Mouse (Mus musculus) lung, embryonic 15.5 days (tissue): ENCODE measurements at regions not wholly inside any gene's neighbourhood (a gene's known extent, or its start where the extent isn't known, plus 50 kb on each side); places are given as distances from the start of the nearest gene placed in this dataset.

Experiments used
- ATAC-seq: fragments of 200-750 bp; cut with Nextera tagmentation; 2 replicates; pipeline ENCODE4 v1.8.0; 2017; ENCODE audit warnings: moderate number of reproducible peaks, borderline replicate concordance; ENCODE audit not compliant: low FRiP score, low TSS enrichment; ENCODE audit errors: extremely low read depth
- H3K27ac ChIP-seq: fragments of 300-500 bp; sonication (generic); 2 replicates; pipeline ENCODE4 v1.5.1; 2015; ENCODE audit warnings: moderate library complexity, mild to moderate bottlenecking, inconsistent platforms
- H3K27me3 ChIP-seq: fragments of 300-500 bp; sonication (generic); 2 replicates; pipeline ENCODE4 v1.6.1; 2015; ENCODE audit warnings: inconsistent platforms
- H3K36me3 ChIP-seq: fragments of 300-500 bp; sonication (generic); 2 replicates; pipeline ENCODE4 v1.6.1; 2015; ENCODE audit warnings: inconsistent platforms
- H3K4me1 ChIP-seq: fragments of 300-500 bp; sonication (generic); 2 replicates; pipeline ENCODE4 v1.6.1; 2015; ENCODE audit warnings: inconsistent platforms
- H3K4me2 ChIP-seq: fragments of 300-500 bp; sonication (generic); 2 replicates; pipeline ENCODE4 v1.6.1; 2015; ENCODE audit warnings: inconsistent platforms, mild to moderate bottlenecking, moderate library complexity
- H3K4me3 ChIP-seq: fragments of 300-500 bp; sonication (generic); 2 replicates; pipeline ENCODE4 v1.5.1; 2015; ENCODE audit warnings: mild to moderate bottlenecking, inconsistent platforms
- H3K9ac ChIP-seq: fragments of 300-500 bp; sonication (generic); 2 replicates; pipeline ENCODE4 v1.6.1; 2015; ENCODE audit warnings: inconsistent platforms
- H3K9me3 ChIP-seq: fragments of 300-500 bp; sonication (generic); 2 replicates; pipeline ENCODE4 v1.6.1; 2016; ENCODE audit warnings: inconsistent platforms
- WGBS: fragments of 180-500 bp; shearing (Covaris S2); methylation state at CpG from one replicate; pipeline ENCODE4 v1.1.7; 2015; 5-methylcytosine and 5-hydroxymethylcytosine counted together

DNA sequence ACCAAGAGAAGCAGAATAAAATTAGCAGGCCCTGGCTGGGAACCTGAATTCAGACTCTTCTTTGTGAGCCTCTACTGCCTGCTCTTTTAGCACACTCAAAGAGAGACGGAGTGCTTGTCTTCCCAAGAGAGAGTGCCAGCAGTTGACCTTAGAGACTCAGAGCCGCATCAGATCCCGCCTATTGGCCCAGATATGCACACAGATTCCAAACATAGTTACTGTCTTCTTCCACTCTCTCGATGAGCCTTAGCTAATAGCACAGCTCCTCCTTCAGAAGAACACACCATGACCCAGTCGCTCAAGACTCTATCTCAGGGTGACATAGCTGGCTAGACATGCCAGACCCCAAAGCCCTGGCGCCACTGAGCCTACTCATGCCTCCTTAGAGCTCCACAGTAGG, 139.8 kb downstream of the Fgf18 start:
- 63% methylated on average over 6 of the region's 6 CpGs for WGBS

DNA sequence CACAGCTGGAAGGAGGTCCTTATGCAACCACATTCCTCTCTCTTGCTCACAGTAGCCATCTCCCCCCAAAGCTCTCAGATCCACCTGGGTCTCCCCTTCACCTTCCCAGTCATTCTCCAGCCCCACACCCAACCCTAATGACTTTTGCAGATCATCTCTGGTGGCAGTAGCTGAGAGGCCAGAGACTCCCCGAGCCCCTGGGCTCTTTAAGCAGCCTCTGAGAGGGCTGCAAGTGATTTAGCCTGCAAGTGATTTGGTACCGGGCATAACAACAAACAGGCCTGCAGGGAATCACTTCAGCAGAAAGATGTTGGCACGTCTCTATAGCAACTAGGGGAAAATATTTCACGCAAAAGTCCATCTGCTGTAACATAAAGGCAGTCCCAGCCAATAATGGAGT, 142.0 kb downstream of the Fgf18 start:
- 40% methylated on average over 4 of the region's 4 CpGs for WGBS

More for the DNA sequence above, 139.8 kb downstream of the Fgf18 start:
- no peak for ATAC-seq
- no peak overlapping the region for H3K9ac ChIP-seq
- H3K4me3 ChIP-seq, result no peak overlapping the region
- no peak overlapping the region for H3K27ac ChIP-seq
- no peaks in the 10 kb centered on the region for H3K27me3 ChIP-seq
- H3K36me3 ChIP-seq, result no peaks in the 10 kb centered on the region
- H3K4me1 ChIP-seq, result peaks cover 6% of the 10 kb centered on the region
- H3K9me3 ChIP-seq, result no peaks in the 10 kb centered on the region
- H3K4me2 ChIP-seq, result no peak overlapping the region

DNA sequence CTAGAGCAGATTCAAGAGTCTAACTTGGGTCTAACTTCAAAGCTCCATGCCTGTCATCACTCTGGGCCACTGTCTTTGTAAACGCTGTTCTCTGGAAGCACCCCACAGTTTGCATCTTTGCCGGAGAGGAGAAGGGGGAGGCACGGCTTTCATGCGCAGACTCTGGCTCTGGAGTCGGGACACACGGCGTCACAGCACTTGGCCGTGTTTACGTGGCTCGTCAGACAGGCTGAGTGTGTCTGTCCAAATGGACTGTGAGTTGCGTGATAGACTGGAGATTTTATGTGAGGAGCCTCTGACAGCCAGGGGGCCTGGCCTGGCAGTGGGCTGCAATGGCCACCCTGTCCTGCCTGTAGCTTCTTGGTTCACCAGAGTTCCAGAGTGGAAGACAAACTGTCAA, 142.6 kb downstream of the Fgf18 start:
- 27% methylated on average over 11 of the region's 11 CpGs for WGBS
- peak overlapping the region; percentile 48; the same call in 1 of the 2 replicates for H3K27ac ChIP-seq

More for the DNA sequence above, 142.0 kb downstream of the Fgf18 start:
- H3K4me3 ChIP-seq, result no peak overlapping the region
- no peak overlapping the region for H3K4me2 ChIP-seq
- no peaks in the 10 kb centered on the region for H3K36me3 ChIP-seq
- H3K4me1 ChIP-seq, result peaks cover 6% of the 10 kb centered on the region
- H3K27ac ChIP-seq, result peak overlapping the region; percentile 48; the same call in 1 of the 2 replicates
- no peak overlapping the region for H3K9ac ChIP-seq
- ATAC-seq, result no peak; the same call in 1 of the 2 replicates
- H3K27me3 ChIP-seq, result no peaks in the 10 kb centered on the region
- H3K9me3 ChIP-seq, result no peaks in the 10 kb centered on the region

DNA sequence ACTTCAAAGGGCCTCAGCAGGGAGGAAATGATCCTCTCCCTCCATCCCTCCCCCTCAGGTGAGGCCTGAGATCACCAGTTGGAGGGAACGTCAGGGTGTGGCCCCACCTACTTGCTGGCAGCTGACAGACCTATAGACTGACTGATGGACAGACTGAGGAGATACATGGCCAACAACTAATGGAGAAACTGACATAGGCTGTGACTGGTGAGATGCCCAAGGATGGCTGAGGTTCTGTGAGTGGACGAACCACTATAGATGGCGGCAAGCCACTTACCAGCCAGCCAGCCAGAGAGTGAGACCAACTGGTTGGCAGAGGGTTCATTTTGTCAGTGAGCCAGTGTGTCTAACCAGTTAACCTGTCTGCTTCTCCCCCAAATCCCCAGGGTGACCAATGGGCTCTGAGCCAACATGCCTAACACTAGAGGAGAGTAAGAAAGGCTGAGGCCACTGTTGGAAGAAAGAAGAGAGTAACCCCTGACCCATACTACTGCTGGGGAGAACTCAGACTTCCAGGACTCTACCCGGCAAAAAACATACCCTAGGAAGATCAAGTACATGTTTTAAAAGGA, 147.4 kb downstream of the Fgf18 start:
- 66% methylated on average over 4 of the region's 4 CpGs for WGBS
- Histone ChIP-seq H3K4me2 (no peak overlapping the region), H3K27ac (no peak overlapping the region), H3K27me3 (no peaks in the 10 kb centered on the region), H3K9me3 (no peaks in the 10 kb centered on the region), H3K4me1 (no peaks in the 10 kb centered on the region), H3K4me3 (no peak overlapping the region), H3K9ac (no peak overlapping the region), H3K36me3 (no peaks in the 10 kb centered on the region)
- ATAC-seq, result no peak

More for the DNA sequence above, 142.6 kb downstream of the Fgf18 start:
- H3K36me3 ChIP-seq, result no peaks in the 10 kb centered on the region
- peak; percentile 85 for ATAC-seq
- H3K4me3 ChIP-seq, result no peak overlapping the region
- H3K4me1 ChIP-seq, result peaks cover 6% of the 10 kb centered on the region
- H3K9ac ChIP-seq, result no peak overlapping the region
- H3K4me2 ChIP-seq, result no peak overlapping the region
- no peaks in the 10 kb centered on the region for H3K27me3 ChIP-seq
- H3K9me3 ChIP-seq, result no peaks in the 10 kb centered on the region

DNA sequence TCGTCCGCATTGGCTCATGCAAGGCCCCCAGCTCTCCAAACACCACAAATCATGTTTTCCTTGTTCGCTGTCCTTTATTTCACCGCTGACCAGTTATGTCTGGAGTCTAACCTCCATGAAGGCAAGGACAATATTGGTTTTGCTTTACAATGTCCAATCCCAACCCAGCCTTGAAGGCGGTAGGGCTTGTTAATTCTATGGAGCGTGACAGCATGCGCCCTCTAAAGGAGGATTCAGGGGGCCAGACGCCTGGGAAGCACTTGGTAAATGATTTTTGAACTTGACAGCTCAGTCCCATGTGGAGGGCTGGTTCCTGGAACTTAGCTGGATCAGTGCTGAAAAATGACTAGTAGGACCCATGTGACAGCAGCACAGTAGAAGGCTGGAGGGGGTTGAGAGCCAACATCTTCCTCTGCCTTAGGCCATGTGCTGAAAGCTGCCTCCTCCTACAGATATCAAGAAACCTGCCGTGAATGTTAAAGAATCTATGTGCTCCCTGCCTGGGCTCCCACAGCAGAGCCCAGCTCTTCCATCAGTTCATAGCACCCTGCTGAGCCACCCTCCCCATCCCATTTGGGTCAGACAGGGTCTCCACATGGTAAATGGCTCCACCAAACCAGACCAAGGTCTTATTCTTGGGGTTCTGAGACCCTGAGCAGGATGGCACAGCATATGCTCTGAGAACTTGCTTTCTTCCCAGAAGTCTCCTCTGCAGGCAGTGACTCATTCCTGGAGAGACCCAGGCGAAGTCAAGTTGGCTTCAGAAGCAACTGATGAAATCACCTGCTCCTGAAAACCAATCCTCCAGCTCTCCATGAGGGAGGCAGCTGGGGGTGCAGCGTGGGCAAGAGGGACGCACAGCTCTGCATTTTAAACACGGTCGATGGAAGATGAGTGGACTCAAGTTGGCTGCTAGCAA, 148.3 kb downstream of the Fgf18 start:
- Histone ChIP-seq H3K4me2 (no peak overlapping the region), H3K27ac (no peak overlapping the region), H3K4me1 (no peaks in the 10 kb centered on the region), H3K9ac (no peak overlapping the region), H3K27me3 (no peaks in the 10 kb centered on the region), H3K36me3 (no peaks in the 10 kb centered on the region), H3K4me3 (no peak overlapping the region), H3K9me3 (no peaks in the 10 kb centered on the region)
- 66% methylated on average over 14 of the region's 14 CpGs for WGBS
- ATAC-seq, result no peak

- Histone ChIP-seq H3K27me3 (no peaks in the 10 kb centered on the region), H3K9ac (no peak overlapping the region), H3K4me1 (no peaks in the 10 kb centered on the region), H3K4me3 (no peak overlapping the region), H3K27ac (no peak overlapping the region), H3K9me3 (no peaks in the 10 kb centered on the region), H3K4me2 (no peak overlapping the region), H3K36me3 (no peaks in the 10 kb centered on the region)
- WGBS, result 71% methylated on average over 4 of the region's 4 CpGs
- ATAC-seq, result no peak
These were observed 152.8 kb downstream of the Fgf18 start for GRCm38 (mm10) chr11:32994391-32994790.

DNA sequence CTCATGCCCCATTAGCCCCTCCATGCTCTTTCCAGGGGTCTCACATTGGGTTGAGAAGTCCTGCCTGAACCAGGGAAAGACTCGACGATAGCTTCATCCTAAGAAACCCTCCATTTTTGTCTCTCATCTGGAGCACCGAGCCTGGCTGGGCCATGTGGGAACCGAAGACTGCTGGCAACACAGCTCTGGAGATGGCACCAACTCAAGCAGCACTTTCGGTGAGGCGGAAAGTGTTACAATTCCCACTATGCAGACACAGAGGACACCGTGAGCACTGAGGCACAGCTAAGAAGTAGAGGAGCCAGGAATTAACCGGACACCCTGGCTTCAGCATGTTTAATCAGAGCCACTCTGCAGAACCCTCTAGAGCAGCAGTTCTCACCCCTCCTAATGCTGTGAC, 153.8 kb downstream of the Fgf18 start:
- H3K36me3 ChIP-seq, result no peaks in the 10 kb centered on the region

DNA sequence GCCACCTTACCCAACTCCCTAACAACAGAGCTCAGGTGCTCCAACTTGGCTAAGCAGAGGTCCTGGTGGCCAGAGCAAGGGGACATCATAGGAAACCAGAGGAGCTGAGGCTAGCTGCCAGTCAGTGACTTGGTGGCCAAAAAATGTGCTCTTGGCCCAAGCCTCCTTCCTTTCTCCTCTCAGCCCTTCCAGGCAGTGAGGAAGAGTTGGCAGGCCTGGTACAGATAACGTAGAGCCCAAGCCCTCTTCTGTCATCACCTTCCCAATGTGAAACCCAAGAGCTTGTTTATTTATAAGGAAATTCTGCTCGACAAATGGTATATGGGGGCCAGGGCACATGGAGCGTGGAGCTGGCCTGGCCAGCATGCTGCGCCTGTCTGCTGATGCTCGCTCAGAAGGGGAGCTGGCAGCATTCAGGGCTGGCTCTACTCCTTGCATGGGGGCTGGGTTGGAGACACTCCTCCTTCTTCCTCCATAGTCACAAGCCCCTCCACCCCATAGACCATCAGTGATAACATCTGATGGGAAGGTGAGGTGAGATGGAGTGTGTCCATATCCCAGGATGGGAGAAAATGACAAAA, 156.1 kb downstream of the Fgf18 start:
- H3K4me3 ChIP-seq, result no peak overlapping the region
- no peak overlapping the region for H3K4me2 ChIP-seq
- H3K9me3 ChIP-seq, result no peaks in the 10 kb centered on the region
- no peak overlapping the region for H3K27ac ChIP-seq
- WGBS, result 42% methylated on average over 5 of the region's 5 CpGs
- peak; percentile 39; the same call in 1 of the 2 replicates for ATAC-seq
- H3K27me3 ChIP-seq, result no peaks in the 10 kb centered on the region
- H3K4me1 ChIP-seq, result no peaks in the 10 kb centered on the region
- H3K36me3 ChIP-seq, result no peaks in the 10 kb centered on the region
- H3K9ac ChIP-seq, result no peak overlapping the region

More for the DNA sequence above, 153.8 kb downstream of the Fgf18 start:
- H3K4me2 ChIP-seq, result no peak overlapping the region
- no peak overlapping the region for H3K9ac ChIP-seq
- no peaks in the 10 kb centered on the region for H3K4me1 ChIP-seq
- no peak overlapping the region for H3K27ac ChIP-seq
- no peaks in the 10 kb centered on the region for H3K27me3 ChIP-seq
- 78% methylated on average over 8 of the region's 8 CpGs for WGBS
- no peaks in the 10 kb centered on the region for H3K9me3 ChIP-seq
- no peak for ATAC-seq
- H3K4me3 ChIP-seq, result no peak overlapping the region

GRCm38 (mm10) chr11:32990201-32990600, 157.0 kb downstream of the Fgf18 start:
- no peaks in the 10 kb centered on the region for H3K27me3 ChIP-seq
- H3K36me3 ChIP-seq, result no peaks in the 10 kb centered on the region
- no peak overlapping the region for H3K9ac ChIP-seq
- H3K4me3 ChIP-seq, result no peak overlapping the region
- no peak overlapping the region for H3K27ac ChIP-seq
- ATAC-seq, result no peak
- no peaks in the 10 kb centered on the region for H3K4me1 ChIP-seq
- H3K9me3 ChIP-seq, result no peaks in the 10 kb centered on the region
- no peak overlapping the region for H3K4me2 ChIP-seq
- WGBS, result 68% methylated on average over 12 of the region's 12 CpGs

DNA sequence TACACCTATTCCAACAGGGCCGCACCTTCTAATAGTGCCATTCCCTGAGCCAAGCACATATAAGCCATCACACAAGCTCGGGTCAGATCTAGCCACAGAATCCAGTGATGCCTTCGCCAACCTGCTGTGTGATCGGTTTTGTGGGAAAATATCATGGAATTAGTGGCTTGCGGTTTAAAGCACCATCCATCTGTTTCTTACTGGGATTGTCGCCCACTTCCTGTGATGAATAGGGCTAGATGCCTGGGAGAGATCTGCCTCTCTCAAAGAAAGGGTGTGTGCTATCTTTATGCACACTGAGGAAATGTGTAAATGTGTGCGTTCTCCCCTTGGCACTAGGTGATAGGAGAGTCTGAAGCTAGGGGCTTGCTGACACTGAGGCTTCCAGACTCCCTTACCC, 154.5 kb upstream of the Smim23 start:
- Histone ChIP-seq H3K4me1 (no peaks in the 10 kb centered on the region), H3K4me3 (no peak overlapping the region), H3K27ac (no peak overlapping the region), H3K9ac (no peak overlapping the region), H3K27me3 (no peaks in the 10 kb centered on the region), H3K4me2 (no peak overlapping the region), H3K36me3 (no peaks in the 10 kb centered on the region), H3K9me3 (no peaks in the 10 kb centered on the region)
- 90% methylated on average over 7 of the region's 7 CpGs for WGBS
- no peak for ATAC-seq

GRCm38 (mm10) chr11:32976572-32976971, 152.2 kb upstream of the Smim23 start:
- no peak for ATAC-seq
- WGBS, result 79% methylated on average over 2 of the region's 2 CpGs
- Histone ChIP-seq H3K4me1 (no peaks in the 10 kb centered on the region), H3K4me2 (no peak overlapping the region), H3K4me3 (no peak overlapping the region), H3K36me3 (no peaks in the 10 kb centered on the region), H3K9ac (no peak overlapping the region), H3K9me3 (no peaks in the 10 kb centered on the region), H3K27me3 (no peaks in the 10 kb centered on the region), H3K27ac (no peak overlapping the region)

DNA sequence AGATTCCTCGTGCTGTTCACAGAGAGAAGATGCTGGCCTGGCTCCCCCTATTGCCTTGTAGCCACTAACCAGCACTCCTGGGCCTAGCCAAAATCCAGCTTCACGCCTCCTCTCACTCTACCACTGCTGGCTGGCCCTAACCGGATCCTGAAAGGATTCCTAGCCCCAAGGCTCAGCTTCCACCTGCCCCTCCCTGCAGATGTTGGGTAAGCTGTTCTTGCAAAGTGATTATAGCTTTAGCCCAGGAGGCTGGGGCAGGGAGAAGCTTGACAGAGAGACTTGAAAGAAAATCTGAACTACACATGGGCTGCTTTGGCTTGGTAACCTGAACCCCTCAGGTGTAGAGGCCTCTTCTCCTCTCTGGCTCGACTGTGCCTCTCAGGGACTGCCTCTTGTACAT, 149.0 kb upstream of the Smim23 start:
- Histone ChIP-seq H3K9ac (no peak overlapping the region), H3K4me1 (no peaks in the 10 kb centered on the region), H3K4me3 (no peak overlapping the region), H3K36me3 (no peaks in the 10 kb centered on the region), H3K4me2 (no peak overlapping the region), H3K9me3 (no peaks in the 10 kb centered on the region), H3K27ac (no peak overlapping the region), H3K27me3 (no peaks in the 10 kb centered on the region)
- WGBS, result 60% methylated on average over 4 of the region's 4 CpGs
- no peak for ATAC-seq
